Mouse (Mus musculus) G1E (cell line): Measurements from ENCODE around the gene Sycp2.

ENCODE experiments used
- CTCF ChIP-seq: IDR thresholded peaks from 2 replicates; pipeline ENCODE4 v1.5.1; 2012; ENCODE audit warnings: low read depth, low read length, inconsistent platforms, mixed read lengths
- GATA1 ChIP-seq: IDR thresholded peaks from 2 replicates; pipeline ENCODE4 v1.6.1; 2012; ENCODE audit warnings: borderline replicate concordance, low read length, inconsistent platforms, mixed read lengths
- GATA2 ChIP-seq: IDR thresholded peaks from 2 replicates; pipeline ENCODE4 v1.6.1; 2012; ENCODE audit warnings: low read depth, low read length, inconsistent platforms, borderline replicate concordance
- TAL1 ChIP-seq: conservative IDR thresholded peaks from 2 replicates; pipeline ENCODE4 v1.6.1; 2012; ENCODE audit warnings: low read depth, low read length, inconsistent platforms, mixed read lengths

DNA sequence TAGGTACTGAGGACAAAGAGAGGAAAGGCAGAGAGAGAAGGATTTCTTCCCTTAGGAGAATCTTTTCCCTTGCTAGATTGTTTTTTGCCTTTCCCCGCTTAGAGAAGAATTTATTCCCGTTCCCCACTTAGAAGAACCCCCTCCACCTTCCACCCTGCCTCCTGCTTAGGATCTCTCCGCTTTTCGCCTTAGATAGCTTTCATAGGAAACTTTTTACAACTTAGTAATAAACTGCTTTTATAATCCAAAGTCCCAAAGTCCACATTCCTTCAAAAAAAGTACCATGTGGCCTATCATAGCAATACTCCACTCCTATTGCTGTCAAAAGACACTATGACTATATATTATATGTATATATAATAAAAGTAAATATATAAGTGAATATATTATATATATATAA, 64.9 kb downstream of the Sycp2 start:
- no peak for TF ChIP-seq CTCF
- no peak for TF ChIP-seq GATA1
- no peak for TF ChIP-seq GATA2
- TF ChIP-seq TAL1: no peak
